Mouse (Mus musculus): ENCODE results near the gene 4930518I15Rik. TPM values are rescaled to one million over a fixed set of nuclear protein-coding genes. Genes with fewer than 3 reads are reported as not detected.
A peak's percentile ranks its signal among the peaks of the same experiment; 100 is the strongest.
"Not testable (repeated sequence)": the region's sequence is repeated elsewhere in the genome, so short reads cannot be mapped to it uniquely, and the experiment has no call there.

4930518I15Rik gene
- polyA plus RNA-seq, 1 experiment, result 3.0 TPM

DNA sequence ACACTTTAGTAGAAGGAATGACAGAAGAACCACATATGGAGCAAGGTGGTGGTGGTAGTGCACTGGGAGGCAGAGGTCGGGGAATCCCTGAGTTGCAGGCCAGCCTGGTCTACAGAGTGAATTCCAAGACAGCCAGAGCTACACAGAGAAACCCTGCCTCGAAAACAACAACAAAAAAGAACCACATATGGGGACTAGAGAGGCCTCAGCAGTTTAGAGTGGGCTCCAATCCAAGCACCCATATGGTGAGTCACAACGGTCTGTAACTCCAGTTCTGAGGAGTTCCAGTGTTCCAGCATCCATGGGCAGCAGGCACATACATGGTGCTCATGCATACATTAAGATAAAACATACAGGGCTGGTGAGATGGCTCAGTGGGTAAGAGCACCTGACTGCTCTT, 6.7 kb upstream of the 4930518I15Rik start:
- no peak overlapping the region for H3K27ac ChIP-seq (ENCODE audit: insufficient read depth, low read length)
- no peak overlapping the region for H3K4me3 ChIP-seq (ENCODE audit: insufficient read depth, low read length)

DNA sequence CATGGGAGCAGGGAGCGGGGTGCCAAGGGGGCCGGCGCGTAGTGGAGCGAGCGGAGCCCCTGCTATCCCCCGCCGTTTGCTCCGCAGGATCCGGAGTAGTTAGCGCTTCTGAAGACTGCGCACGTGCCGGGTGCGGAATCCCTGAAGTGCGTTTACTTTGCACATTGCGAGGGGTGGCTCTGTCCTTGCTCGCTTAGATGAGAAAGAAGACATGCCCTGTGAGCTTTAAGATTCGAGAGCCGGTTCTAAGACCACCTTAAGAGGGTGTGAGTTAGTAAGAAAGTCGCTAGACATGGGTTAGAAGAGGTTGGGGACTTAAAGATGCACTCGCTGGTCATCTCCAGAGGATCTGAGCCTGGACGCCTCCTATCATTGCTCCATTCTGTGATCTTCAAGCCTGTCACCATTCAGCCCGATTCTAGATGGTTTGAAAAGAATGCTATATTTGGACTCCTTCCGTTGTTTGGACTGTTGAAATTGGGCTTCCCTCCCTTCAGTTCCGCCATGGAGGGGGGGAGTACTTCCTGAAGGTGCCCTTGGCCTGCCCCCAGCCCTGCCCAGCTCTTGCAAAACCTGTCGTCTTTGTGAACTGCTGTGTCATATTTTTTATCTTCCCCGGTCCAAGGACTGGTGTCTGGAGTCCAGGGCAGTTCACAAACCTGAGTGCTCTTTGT, 5.9 kb upstream of the 4930518I15Rik start:
- Histone ChIP-seq H3K4me3 (ENCODE audit: insufficient read depth, low read length) (peak overlapping the region; percentile 82), H3K4me1 (ENCODE audit: control insufficient read depth, insufficient read depth, low read length) (peaks cover 7% of the 10 kb centered on the region; the same call in 1 of the 2 replicates), H3K27ac (ENCODE audit: insufficient read depth, low read length) (peak overlapping the region; percentile 43)
- TF ChIP-seq POLR2A (IDR thresholded peaks at IDR 0.05; ENCODE audit: extremely low read depth, insufficient read depth, low read length) (no peak), CTCF (IDR thresholded peaks at IDR 0.05; ENCODE audit: extremely low read depth, insufficient read depth, low read length) (no peak)

More for the DNA sequence above, 6.7 kb upstream of the 4930518I15Rik start:
- TF ChIP-seq POLR2A (IDR thresholded peaks at IDR 0.05; ENCODE audit: extremely low read depth, insufficient read depth, low read length) (no peak), CTCF (IDR thresholded peaks at IDR 0.05; ENCODE audit: extremely low read depth, insufficient read depth, low read length) (no peak)
- peaks cover 7% of the 10 kb centered on the region; the same call in 1 of the 2 replicates for H3K4me1 ChIP-seq (ENCODE audit: control insufficient read depth, insufficient read depth, low read length)

DNA sequence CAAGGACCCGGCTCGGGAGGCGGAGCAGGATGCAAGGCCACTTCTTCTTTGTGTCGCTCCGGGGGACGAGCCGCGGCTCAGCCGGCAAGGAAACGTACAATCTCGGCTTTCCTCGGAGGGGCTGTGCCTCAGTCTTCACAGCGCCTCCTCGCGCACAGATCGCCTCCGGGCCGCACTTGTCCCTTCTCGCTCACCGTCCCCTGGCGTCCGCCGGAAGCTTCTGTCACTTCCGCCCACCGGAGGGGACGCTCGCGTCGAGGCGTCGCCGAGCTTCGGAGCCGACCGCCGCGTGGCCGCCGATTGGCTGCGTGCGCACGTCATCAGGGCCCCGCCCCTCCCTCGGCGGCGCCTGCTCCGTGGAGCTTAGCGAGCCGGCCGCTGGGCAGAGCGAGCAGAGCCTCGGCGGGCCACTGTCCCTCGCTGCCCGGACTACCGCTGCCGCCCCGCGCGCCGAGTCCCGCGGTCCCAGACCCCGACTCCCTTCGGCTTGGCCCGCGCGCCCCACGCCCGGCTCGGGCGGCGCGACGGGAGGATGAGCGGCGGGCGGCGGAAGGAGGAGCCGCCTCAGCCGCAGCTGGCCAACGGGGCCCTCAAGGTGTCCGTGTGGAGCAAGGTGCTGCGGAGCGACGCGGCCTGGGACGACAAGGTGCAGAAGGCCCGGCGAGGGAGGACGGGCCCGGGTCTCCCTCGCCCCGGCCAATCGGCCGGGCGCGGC, 5.2 kb upstream of the 4930518I15Rik start, which contains the start of gene Rab5if:
Rab5if (plus strand) TSS at position 357 of the 715 bp plus-strand sequence.
- TF ChIP-seq CTCF (IDR thresholded peaks at IDR 0.05; ENCODE audit: extremely low read depth, insufficient read depth, low read length), result no peak
- TF ChIP-seq POLR2A (IDR thresholded peaks at IDR 0.05; ENCODE audit: extremely low read depth, insufficient read depth, low read length), result peak; percentile 65; the same call in 1 of the 2 replicates
- Histone ChIP-seq H3K4me1 (ENCODE audit: control insufficient read depth, insufficient read depth, low read length) (peaks cover 7% of the 10 kb centered on the region; the same call in 1 of the 2 replicates), H3K4me3 (ENCODE audit: insufficient read depth, low read length) (peak within 1 kb of the TSS; percentile 82), H3K27ac (ENCODE audit: insufficient read depth, low read length) (peak within 1 kb of the TSS; percentile 43)

DNA sequence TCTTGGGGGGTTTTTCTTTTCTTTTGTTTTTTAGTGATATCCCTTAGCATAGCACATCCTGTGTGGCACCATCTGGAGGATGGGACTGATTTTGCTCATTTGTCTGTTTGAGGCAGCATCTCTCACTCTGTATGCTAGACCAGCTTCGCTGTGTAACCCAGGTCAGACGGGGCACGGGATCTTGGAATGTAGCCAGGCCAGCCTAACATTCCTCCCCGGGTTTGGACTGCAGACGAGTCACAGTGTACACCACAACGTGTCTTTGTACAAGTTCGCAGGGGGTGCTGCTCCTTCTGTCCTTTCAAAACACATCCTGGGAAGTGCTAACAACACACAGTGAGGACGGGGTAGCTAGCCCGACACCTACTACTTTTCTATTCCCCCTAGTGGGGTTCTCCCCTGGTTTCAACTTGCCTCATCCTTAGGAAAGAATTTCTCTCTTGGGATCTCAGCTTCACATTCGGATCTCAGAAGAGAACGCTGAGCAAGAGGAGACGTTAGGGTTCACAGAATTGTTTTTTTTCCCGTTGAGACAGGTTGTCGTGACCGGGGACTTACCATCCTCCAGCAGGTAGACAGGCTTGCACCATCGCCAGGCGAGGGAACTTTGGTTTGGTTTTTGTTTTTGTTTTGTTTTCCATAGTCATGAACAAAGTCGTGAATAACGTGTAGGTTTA, 4.4 kb upstream of the 4930518I15Rik start:
- Histone ChIP-seq H3K27ac (ENCODE audit: insufficient read depth, low read length) (peak overlapping the region; percentile 32; the same call in 1 of the 2 replicates), H3K4me3 (ENCODE audit: insufficient read depth, low read length) (peak overlapping the region; percentile 82), H3K4me1 (ENCODE audit: control insufficient read depth, insufficient read depth, low read length) (peaks cover 7% of the 10 kb centered on the region; the same call in 1 of the 2 replicates)
- TF ChIP-seq CTCF (IDR thresholded peaks at IDR 0.05; ENCODE audit: extremely low read depth, insufficient read depth, low read length) (no peak), POLR2A (IDR thresholded peaks at IDR 0.05; ENCODE audit: extremely low read depth, insufficient read depth, low read length) (no peak)

DNA sequence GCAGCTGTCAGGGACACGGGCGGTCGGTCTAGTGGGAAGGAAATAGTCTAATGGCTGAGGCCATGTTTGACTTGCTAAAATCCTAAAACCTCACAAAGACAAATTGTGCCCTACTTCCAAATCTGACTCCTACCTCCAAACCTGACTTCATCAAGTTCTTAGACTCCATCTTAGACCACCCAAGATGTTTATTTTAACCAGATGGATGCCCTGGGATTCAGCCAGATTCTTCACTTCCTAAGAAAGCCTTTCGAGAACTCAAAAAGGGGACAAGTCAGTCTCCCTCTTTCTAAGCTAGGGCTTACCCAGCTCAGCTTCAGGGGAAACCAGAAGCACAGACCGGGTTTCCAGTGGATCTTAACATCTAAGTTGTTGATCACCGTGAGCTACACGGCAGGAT, 925 bp upstream of the 4930518I15Rik start:
- no peak overlapping the region for H3K27ac ChIP-seq (ENCODE audit: insufficient read depth, low read length)
- H3K4me1 ChIP-seq (ENCODE audit: control insufficient read depth, insufficient read depth, low read length), result peaks cover 1% of the 10 kb centered on the region; the same call in 1 of the 2 replicates
- TF ChIP-seq POLR2A (IDR thresholded peaks at IDR 0.05; ENCODE audit: extremely low read depth, insufficient read depth, low read length), result no peak
- TF ChIP-seq CTCF (IDR thresholded peaks at IDR 0.05; ENCODE audit: extremely low read depth, insufficient read depth, low read length), result no peak

DNA sequence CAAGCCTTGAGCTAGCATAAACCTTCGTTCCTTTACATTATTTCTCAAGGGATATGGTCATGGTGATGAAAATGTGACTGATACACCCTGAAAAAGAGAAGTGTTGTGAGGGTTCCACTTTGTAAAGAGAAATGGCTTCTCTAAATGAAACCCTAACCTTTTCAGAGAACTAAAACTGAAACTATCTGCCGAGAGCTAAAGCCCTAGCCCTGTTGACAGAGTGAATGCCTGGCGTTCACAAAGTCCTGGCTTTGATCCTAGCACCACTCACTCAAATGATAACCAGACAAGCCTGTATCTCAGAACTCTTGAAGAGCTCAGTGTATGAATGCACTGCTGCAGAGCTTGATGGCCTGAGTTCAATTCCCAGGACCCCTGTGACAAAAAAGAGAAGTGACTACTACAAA, 358 bp downstream of the 4930518I15Rik start:
- Histone ChIP-seq H3K4me3 (ENCODE audit: insufficient read depth, low read length) (no peak overlapping the region), H3K27ac (ENCODE audit: insufficient read depth, low read length) (no peak overlapping the region), H3K4me1 (ENCODE audit: control insufficient read depth, insufficient read depth, low read length) (peaks cover 1% of the 10 kb centered on the region; the same call in 1 of the 2 replicates)
- TF ChIP-seq POLR2A (IDR thresholded peaks at IDR 0.05; ENCODE audit: extremely low read depth, insufficient read depth, low read length) (no peak), CTCF (IDR thresholded peaks at IDR 0.05; ENCODE audit: extremely low read depth, insufficient read depth, low read length) (no peak)

More for the DNA sequence above, 925 bp upstream of the 4930518I15Rik start:
- H3K4me3 ChIP-seq (ENCODE audit: insufficient read depth, low read length), result no peak overlapping the region

DNA sequence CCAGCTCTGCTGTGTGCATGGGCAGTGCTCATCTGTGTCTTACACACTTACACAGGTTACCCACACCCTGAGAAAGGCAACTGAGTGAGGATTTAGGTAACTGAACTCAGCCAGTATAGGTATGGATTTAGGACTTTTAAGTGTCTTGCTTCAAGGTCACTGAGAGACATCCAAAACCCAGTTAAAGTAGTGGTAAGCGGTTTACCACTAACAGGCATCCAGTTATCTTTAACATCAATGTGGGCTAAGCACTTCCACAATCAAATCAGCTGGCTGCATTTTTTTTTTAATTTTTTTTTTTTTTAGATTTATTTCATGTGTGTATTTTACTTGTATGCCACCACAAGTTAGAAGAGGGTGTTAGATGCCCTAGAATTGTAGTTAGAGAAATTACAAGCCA, 1.4 kb downstream of the 4930518I15Rik start:
- TF ChIP-seq CTCF (IDR thresholded peaks at IDR 0.05; ENCODE audit: extremely low read depth, insufficient read depth, low read length) (no peak), POLR2A (IDR thresholded peaks at IDR 0.05; ENCODE audit: extremely low read depth, insufficient read depth, low read length) (no peak)
- Histone ChIP-seq H3K4me1 (ENCODE audit: control insufficient read depth, insufficient read depth, low read length) (no peaks in the 10 kb centered on the region), H3K4me3 (ENCODE audit: insufficient read depth, low read length) (no peak overlapping the region), H3K27ac (ENCODE audit: insufficient read depth, low read length) (no peak overlapping the region)

DNA sequence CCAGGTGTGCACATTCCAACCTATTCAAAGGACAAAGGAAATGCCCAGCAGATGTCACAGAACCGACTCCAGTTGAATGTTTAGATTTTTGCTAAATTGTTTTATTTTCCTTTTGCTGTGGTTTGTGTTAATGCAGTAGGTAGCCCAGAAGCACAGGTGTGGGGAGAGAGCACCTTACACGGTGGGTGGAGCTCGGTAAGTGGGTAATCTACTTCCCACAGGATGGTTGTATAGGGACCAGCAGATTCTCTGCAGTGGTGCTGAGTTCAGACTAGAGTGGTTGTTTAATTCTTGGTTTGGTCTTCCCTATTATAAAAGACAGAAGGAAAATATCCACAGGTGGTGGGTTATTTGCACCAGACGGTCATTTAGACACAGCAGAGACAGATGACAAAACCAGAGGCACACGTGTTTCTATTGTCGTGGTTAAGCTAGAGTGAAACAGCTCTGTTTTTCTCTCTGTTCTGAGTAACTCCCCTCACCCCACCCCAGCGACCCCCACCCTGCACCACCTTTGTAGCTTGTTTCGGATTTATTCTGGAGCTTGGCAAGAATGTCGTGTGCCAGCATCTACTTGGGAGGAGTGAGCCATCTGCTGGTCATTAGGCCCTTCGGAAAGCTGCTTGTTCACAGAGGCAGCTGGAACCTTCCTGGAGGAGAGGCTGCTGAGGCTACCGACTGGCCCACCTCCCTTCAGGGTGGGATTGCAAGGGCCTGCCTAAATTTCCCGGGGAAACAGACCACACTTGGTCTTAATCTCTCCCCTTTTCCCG, 3.6 kb downstream of the 4930518I15Rik start:
- H3K4me1 ChIP-seq (ENCODE audit: control insufficient read depth, insufficient read depth, low read length); H3K4me3 ChIP-seq (ENCODE audit: insufficient read depth, low read length); H3K27ac ChIP-seq (ENCODE audit: insufficient read depth, low read length): not testable (repeated sequence)
- TF ChIP-seq CTCF (IDR thresholded peaks at IDR 0.05; ENCODE audit: extremely low read depth, insufficient read depth, low read length), result peak; percentile 66

DNA sequence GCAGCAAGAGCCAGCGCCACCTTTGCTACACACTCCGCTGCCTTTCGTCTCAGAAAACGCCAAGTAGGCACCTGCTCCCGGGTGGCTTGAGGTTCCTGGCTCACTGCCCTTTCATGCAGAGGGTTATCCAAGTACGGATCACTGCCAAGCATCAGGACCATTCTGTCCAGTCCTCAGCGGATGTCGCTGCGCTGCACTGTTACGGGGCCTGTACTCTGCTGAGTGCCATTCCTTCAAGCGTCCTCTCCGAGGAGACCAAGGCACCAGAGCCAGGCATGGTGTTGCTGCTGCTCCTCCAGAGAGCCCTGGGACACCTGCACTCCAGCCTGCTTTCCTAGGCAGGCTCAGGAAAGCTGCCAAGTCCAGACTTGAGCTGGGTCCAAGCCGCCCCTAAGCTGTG, 4.2 kb downstream of the 4930518I15Rik start:
- not testable (repeated sequence) for H3K4me1 ChIP-seq (ENCODE audit: control insufficient read depth, insufficient read depth, low read length); H3K4me3 ChIP-seq (ENCODE audit: insufficient read depth, low read length); H3K27ac ChIP-seq (ENCODE audit: insufficient read depth, low read length)

Data from cortical plate, adult 2 months (tissue).